ENCODE assay signal across 13 mouse cellular contexts in genomic region chr14:36527310-36527709, GRCm38 (mm10).
"Had no signal": no experiment of that assay in that cellular context is flagged by ENCODE, and none has a peak within 500 bp of the region (broad histone marks: within the 10 kb centered on the region; RNA-seq: fewer than 3 reads in every experiment).

No protein-coding gene starts in this region.

- H3K27ac ChIP-seq: limb, embryonic 12.5 days; liver, embryonic 13.5 days; lung, embryonic 15.5 days; midbrain, embryonic 13.5 days; neural tube, embryonic 13.5 days; stomach, embryonic 15.5 days had no signal

- H3K4me2 ChIP-seq: limb, embryonic 12.5 days; liver, embryonic 13.5 days; lung, embryonic 15.5 days; midbrain, embryonic 13.5 days; neural tube, embryonic 13.5 days; stomach, embryonic 15.5 days had no signal

- H3K4me3 ChIP-seq: limb, embryonic 12.5 days; liver, embryonic 13.5 days; lung, embryonic 15.5 days; midbrain, embryonic 13.5 days; neural tube, embryonic 13.5 days; stomach, embryonic 15.5 days had no signal

- H3K9me3 ChIP-seq: limb, embryonic 12.5 days; liver, embryonic 13.5 days; lung, embryonic 15.5 days; midbrain, embryonic 13.5 days; neural tube, embryonic 13.5 days; stomach, embryonic 15.5 days had no signal

- H3K36me3 ChIP-seq: limb, embryonic 12.5 days; liver, embryonic 13.5 days; lung, embryonic 15.5 days; midbrain, embryonic 13.5 days; neural tube, embryonic 13.5 days; stomach, embryonic 15.5 days had no signal

- H3K27me3 ChIP-seq: limb, embryonic 12.5 days; liver, embryonic 13.5 days; lung, embryonic 15.5 days; midbrain, embryonic 13.5 days; neural tube, embryonic 13.5 days; stomach, embryonic 15.5 days had no signal

- ATAC-seq: intestine, postnatal 0 days; liver, postnatal 0 days; midbrain, embryonic 13.5 days had no signal

- H3K9ac ChIP-seq: limb, embryonic 12.5 days; liver, embryonic 13.5 days; liver, postnatal 0 days; lung, embryonic 15.5 days; midbrain, embryonic 13.5 days; neural tube, embryonic 13.5 days; stomach, embryonic 15.5 days had no signal

- H3K4me1 ChIP-seq: limb, embryonic 12.5 days; liver, embryonic 13.5 days; lung, embryonic 15.5 days; midbrain, embryonic 13.5 days; neural tube, embryonic 13.5 days; stomach, embryonic 15.5 days had no signal

- DNase-seq: kidney, postnatal 14 days; liver; liver, embryonic 13.5 days; liver, postnatal 0 days; right cerebral cortex, postnatal 14 days; thymus, adult 2 months; thymus, postnatal 36 days had no signal
